Mouse (Mus musculus) midbrain, postnatal 0 days (tissue): ENCODE measurements at regions not wholly inside any gene's neighbourhood (a gene's known extent, or its start where the extent isn't known, plus 50 kb on each side); places are given as distances from the start of the nearest gene placed in this dataset.

Experiments
- ATAC-seq: fragments of 200-750 bp; cut with Nextera tagmentation; 2 replicates; pipeline ENCODE4 v1.8.0; 2017; ENCODE audit warnings: moderate number of reproducible peaks, mild to moderate bottlenecking, moderate TSS enrichment, moderate library complexity; ENCODE audit not compliant: low FRiP score
- DNase-seq: peaks from one replicate; pipeline ENCODE4 v3.0.0-alpha.2; 2015; ENCODE audit warnings: low spot score
- H3K27ac ChIP-seq: fragments of 300-500 bp; sonication (generic); 2 replicates; pipeline ENCODE4 v1.5.1; 2014; ENCODE audit warnings: low read depth, mild to moderate bottlenecking, low read length, mixed read lengths
- H3K27me3 ChIP-seq: fragments of 300-500 bp; sonication (generic); 2 replicates; pipeline ENCODE4 v1.6.1; 2014; ENCODE audit warnings: low read length, control low read depth, mixed read lengths; ENCODE audit not compliant: insufficient read depth
- H3K36me3 ChIP-seq: fragments of 300-500 bp; sonication (generic); 2 replicates; pipeline ENCODE4 v1.6.1; 2014; ENCODE audit warnings: low read length, control low read depth, mixed read lengths; ENCODE audit not compliant: insufficient read depth
- H3K4me1 ChIP-seq: fragments of 300-500 bp; sonication (generic); 2 replicates; pipeline ENCODE4 v1.6.1; 2014; ENCODE audit warnings: mild to moderate bottlenecking, control low read depth, antibody characterized with exemption, low read length, mixed read lengths; ENCODE audit not compliant: insufficient read depth
- H3K4me2 ChIP-seq: fragments of 300-500 bp; sonication (generic); 2 replicates; pipeline ENCODE4 v1.6.1; 2014; ENCODE audit warnings: low read depth, mild to moderate bottlenecking, low read length, mixed read lengths; ENCODE audit not compliant: poor library complexity, severe bottlenecking
- H3K4me3 ChIP-seq: fragments of 300-500 bp; sonication (generic); 2 replicates; pipeline ENCODE4 v1.5.1; 2014; ENCODE audit warnings: low read depth, mild to moderate bottlenecking, low read length, moderate library complexity
- H3K9ac ChIP-seq: fragments of 300-500 bp; sonication (generic); replicated peaks from 2 replicates; pipeline ENCODE4 v1.6.1; 2014; ENCODE audit warnings: mild to moderate bottlenecking, low read length, moderate library complexity, mixed read lengths; ENCODE audit not compliant: poor library complexity, severe bottlenecking
- H3K9me3 ChIP-seq: fragments of 300-500 bp; sonication (generic); 2 replicates; pipeline ENCODE4 v1.6.1; 2016; ENCODE audit warnings: low read length, control low read depth
- CTCF ChIP-seq: IDR thresholded peaks from 2 replicates; pipeline ENCODE4 v1.5.1; 2016; ENCODE audit warnings: antibody characterized with exemption, mild to moderate bottlenecking
- WGBS: fragments of 180-500 bp; shearing (Covaris S2); extraction: QIAGEN DNeasy Blood & Tissue Kit; methylation state at CpG from one replicate; pipeline ENCODE4 v1.1.7; 2014; 5-methylcytosine and 5-hydroxymethylcytosine counted together

GRCm38 (mm10) chr8:117853408-117853807, 51.7 kb upstream of the Mphosph6 start:
- no peaks in the 10 kb centered on the region for H3K4me1 ChIP-seq
- H3K9me3 ChIP-seq = no peaks in the 10 kb centered on the region
- H3K27ac ChIP-seq = no peak overlapping the region
- H3K9ac ChIP-seq = no peak overlapping the region
- DNase-seq = no peak
- TF ChIP-seq CTCF = no peak
- H3K4me2 ChIP-seq = no peak overlapping the region
- H3K4me3 ChIP-seq = no peak overlapping the region
- H3K36me3 ChIP-seq = no peaks in the 10 kb centered on the region
- ATAC-seq = no peak
- H3K27me3 ChIP-seq = no peaks in the 10 kb centered on the region
- WGBS = 80% methylated on average over 4 of the region's 4 CpGs

DNA sequence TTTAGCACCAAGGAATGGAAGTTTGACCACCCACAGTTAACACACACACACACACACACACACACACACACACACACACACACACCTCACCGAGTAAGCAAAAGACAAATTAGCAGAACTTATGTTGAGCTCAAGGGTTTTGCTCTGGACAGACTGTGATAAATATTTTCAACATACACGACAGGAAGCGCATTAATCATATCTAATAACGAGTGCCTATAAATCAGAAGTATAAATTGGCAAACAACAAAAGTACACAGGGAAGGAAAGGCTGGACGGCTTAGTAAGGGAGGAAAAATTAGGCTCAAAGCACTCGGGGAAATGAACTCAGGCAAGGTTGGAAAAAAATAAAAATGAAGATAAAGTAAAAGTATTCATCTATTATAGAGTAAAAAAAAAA, 50.8 kb upstream of the Mphosph6 start:
- Histone ChIP-seq H3K4me1 (no peaks in the 10 kb centered on the region), H3K4me3 (no peak overlapping the region), H3K27ac (no peak overlapping the region), H3K4me2 (no peak overlapping the region), H3K27me3 (no peaks in the 10 kb centered on the region), H3K9ac (no peak overlapping the region), H3K9me3 (no peaks in the 10 kb centered on the region), H3K36me3 (no peaks in the 10 kb centered on the region)
- no peak for TF ChIP-seq CTCF
- no peak for ATAC-seq
- DNase-seq = no peak
- 85% methylated on average over 6 of the region's 6 CpGs for WGBS
